Mouse (Mus musculus): ENCODE data around the gene Phf5a.

DNA sequence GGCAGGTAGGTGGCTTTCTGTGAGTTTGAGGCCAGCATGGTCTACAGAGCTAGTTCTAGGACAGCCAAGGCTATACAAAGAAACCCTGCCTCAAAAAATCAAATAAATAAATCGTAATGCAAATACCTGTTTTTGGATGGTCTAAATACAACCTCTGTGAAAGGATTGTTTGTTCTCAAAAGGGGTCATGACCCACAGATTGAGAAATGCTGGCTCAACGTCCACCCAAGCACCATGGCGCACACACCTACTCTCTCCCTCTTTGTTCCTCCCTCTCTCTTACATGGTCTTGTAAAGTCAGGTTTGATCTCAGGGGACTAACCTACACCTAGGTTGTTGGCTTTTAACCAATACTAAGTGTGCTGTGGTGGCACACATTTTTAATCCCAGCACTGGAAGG is 49.1 kb downstream of the Phf5a start:
- TF ChIP-seq CTCF (IDR thresholded peaks at IDR 0.05; ENCODE audit: low read depth) (no peak), EP300 (IDR thresholded peaks at IDR 0.05; ENCODE audit: low read depth) (no peak)

All from liver, postnatal 0 days (tissue).